ENCODE assay signal across 13 mouse cellular contexts in the genomic region with DNA sequence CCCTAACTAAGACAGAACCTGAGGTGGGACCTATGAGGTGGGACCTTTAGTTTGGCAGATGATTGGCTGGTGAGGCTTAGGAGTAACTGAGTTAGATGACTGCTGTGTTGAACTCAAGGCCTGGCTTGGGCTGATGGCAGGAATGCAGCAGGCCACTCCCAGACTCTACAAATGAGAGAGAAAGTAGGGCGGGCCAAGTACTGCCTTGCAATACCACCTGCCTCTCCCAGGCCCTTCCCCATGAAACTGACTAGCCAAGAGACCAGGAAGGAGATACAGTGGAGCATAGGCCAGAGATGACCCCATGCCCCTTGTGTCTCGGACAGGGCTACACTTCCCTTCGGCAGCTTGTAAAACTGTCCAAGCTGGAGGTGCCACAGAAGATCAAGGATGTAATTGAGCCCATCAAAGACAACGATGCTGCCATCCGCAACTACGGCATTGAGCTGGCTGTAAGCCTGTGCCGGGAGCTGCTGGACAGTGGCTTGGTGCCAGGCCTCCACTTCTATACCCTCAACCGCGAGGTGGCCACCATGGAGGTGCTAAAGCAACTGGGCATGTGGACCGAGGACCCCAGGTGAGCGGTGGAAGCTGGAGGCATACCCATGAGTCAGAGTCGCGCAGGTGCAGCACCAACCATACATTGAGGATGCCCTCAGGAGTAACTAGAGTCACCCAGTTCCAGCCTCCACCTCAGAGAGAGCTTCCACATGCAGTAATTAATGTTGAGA. TPM values are rescaled to one million over a fixed set of nuclear protein-coding genes. Genes with fewer than 3 reads are reported as not detected.
"Had no signal": no experiment of that assay in that cellular context is flagged by ENCODE, and none has a peak within 500 bp of the region (broad histone marks: within the 10 kb centered on the region; RNA-seq: fewer than 3 reads in every experiment).

No protein-coding gene starts in this region.

- H3K4me1 ChIP-seq: kidney, embryonic 15.5 days; limb, embryonic 13.5 days had no signal

- H3K4me2 ChIP-seq: kidney, embryonic 15.5 days; limb, embryonic 13.5 days; midbrain, embryonic 12.5 days had no signal

- H3K4me3 ChIP-seq: kidney, embryonic 15.5 days; limb, embryonic 13.5 days; midbrain, embryonic 12.5 days had no signal

- ATAC-seq: inflammation-experienced regulatory T-cells, adult 6 months had no signal

- H3K9ac ChIP-seq: kidney, embryonic 15.5 days; limb, embryonic 13.5 days; liver, embryonic 14.5 days; midbrain, embryonic 12.5 days had no signal

- H3K9me3 ChIP-seq: kidney, embryonic 15.5 days; limb, embryonic 13.5 days; midbrain, embryonic 12.5 days had no signal

- DNase-seq: kidney, postnatal 14 days; left cerebral cortex, postnatal 4 days; lung, adult 18-20 months; lung, postnatal 4 days; thymus, adult 2 months; thymus, postnatal 36 days had no signal

- H3K27me3 ChIP-seq: kidney, embryonic 15.5 days; limb, embryonic 13.5 days; midbrain, embryonic 12.5 days had no signal

- H3K27ac ChIP-seq: kidney, embryonic 15.5 days; limb, embryonic 13.5 days; liver, embryonic 14.5 days; midbrain, embryonic 12.5 days had no signal

RNA-seq across cellular contexts. Expression of a gene that starts 50.7 kb away (rescaled TPM):
- polyA plus RNA-seq: inflammation-experienced regulatory T-cells, adult 6 months; limb, embryonic 13.5 days; liver, adult 2 months; liver, embryonic 14.5 days; testis, adult 2 months had no signal
